Mouse (Mus musculus) CH12.LX (cell line): ENCODE data around the gene Il16. TPM values are rescaled to one million over a fixed set of nuclear protein-coding genes. Genes with fewer than 3 reads are reported as not detected.
A peak's percentile ranks its signal among the peaks of the same experiment; 100 is the strongest.

Experiments used
- DNase-seq: peaks from one replicate; pipeline ENCODE4 v3.0.0-alpha.2; 2013; ENCODE audit errors: extremely low read depth
- H3K27ac ChIP-seq: 2 replicates; pipeline ENCODE4 v1.5.1; 2012; ENCODE audit warnings: low read depth, mild to moderate bottlenecking, control low read depth, moderate library complexity; ENCODE audit not compliant: insufficient read depth
- H3K27me3 ChIP-seq: replicated peaks from 2 replicates; pipeline ENCODE3; 2012; ENCODE audit warnings: inconsistent platforms
- H3K36me3 ChIP-seq, 2 experiments: replicated peaks in 1 of 2; 2 replicates each; pipeline versions ENCODE3 to v1.6.1; 2012; ENCODE audit warnings: inconsistent platforms in 1 of 2, low read length in 1 of 2, mild to moderate bottlenecking in 1 of 2, mixed read lengths in 1 of 2, moderate library complexity in 1 of 2; ENCODE audit not compliant: control insufficient read depth in 1 of 2, insufficient read depth in 1 of 2
- H3K4me1 ChIP-seq, 2 experiments: 2 replicates each; pipeline ENCODE4 v1.6.1; 2012; ENCODE audit warnings: inconsistent platforms in 1 of 2, moderate library complexity in 1 of 2; ENCODE audit not compliant: insufficient read depth in 2 of 2, control insufficient read depth in 1 of 2
- H3K4me2 ChIP-seq: 2 replicates; pipeline ENCODE4 v1.6.1; 2012; ENCODE audit warnings: low read depth, mild to moderate bottlenecking, control low read depth; ENCODE audit not compliant: poor library complexity, insufficient read depth, severe bottlenecking
- H3K4me3 ChIP-seq, 3 experiments: fragments of 150-350 bp in 1 of 3; sonication (generic) in 1 of 3; replicated peaks in 1 of 3; 2 replicates each; pipeline versions ENCODE3 to v1.5.1; 2011 to 2012; ENCODE audit warnings: low read depth in 2 of 3, low read length in 2 of 3, mild to moderate bottlenecking in 2 of 3, moderate library complexity in 2 of 3, control low read depth in 1 of 3, improper control_type of control experiment in 1 of 3, inconsistent platforms in 1 of 3, mixed read lengths in 1 of 3; ENCODE audit not compliant: poor library complexity in 1 of 3
- H3K79me2 ChIP-seq: replicated peaks from 2 replicates; pipeline ENCODE4 v1.6.1; 2012; ENCODE audit warnings: mild to moderate bottlenecking, moderate library complexity; ENCODE audit not compliant: control insufficient read depth, poor library complexity, insufficient read depth, severe bottlenecking; ENCODE audit errors: extremely low read depth
- H3K9ac ChIP-seq: 2 replicates; pipeline ENCODE4 v1.6.1; 2012; ENCODE audit warnings: low read depth, mild to moderate bottlenecking, control low read depth, moderate library complexity; ENCODE audit not compliant: insufficient read depth
- H3K9me3 ChIP-seq: replicated peaks from 2 replicates; pipeline ENCODE3; 2012; ENCODE audit warnings: low read length, inconsistent platforms, mixed read lengths
- BHLHE40 ChIP-seq: IDR thresholded peaks from 2 replicates; pipeline ENCODE4 v1.6.1; 2011; ENCODE audit warnings: mild to moderate bottlenecking, low read depth, low read length, improper control_type of control experiment
- CHD1 ChIP-seq: IDR thresholded peaks from 2 replicates; pipeline ENCODE4 v1.6.1; 2012; ENCODE audit warnings: low read depth, low read length, improper control_type of control experiment, inconsistent platforms
- CHD2 ChIP-seq: IDR thresholded peaks from 2 replicates; pipeline ENCODE4 v1.6.1; 2011; ENCODE audit warnings: low read length, improper control_type of control experiment
- CTCF ChIP-seq, 2 experiments: IDR thresholded peaks in 1 of 2; conservative IDR thresholded peaks in 1 of 2; 2 replicates each; pipeline ENCODE4 v1.5.1; 2011 to 2012; ENCODE audit warnings: low read depth in 2 of 2, low read length in 2 of 2, improper control_type of control experiment in 1 of 2, inconsistent platforms in 1 of 2, mild to moderate bottlenecking in 1 of 2, moderate library complexity in 1 of 2
- ELF1 ChIP-seq: IDR thresholded peaks from 2 replicates; pipeline ENCODE4 v1.6.1; 2014; ENCODE audit warnings: low read depth, mild to moderate bottlenecking, inconsistent platforms, low read length, improper control_type of control experiment
- EP300 ChIP-seq: IDR thresholded peaks from 2 replicates; pipeline ENCODE4 v1.6.1; 2011; ENCODE audit warnings: low read length, improper control_type of control experiment
- ETS1 ChIP-seq: conservative IDR thresholded peaks from 2 replicates; pipeline ENCODE4 v1.6.1; 2012; ENCODE audit warnings: low read depth, mild to moderate bottlenecking, inconsistent platforms, low read length, improper control_type of control experiment, moderate library complexity
- GABPA ChIP-seq: IDR thresholded peaks from 2 replicates; pipeline ENCODE4 v1.6.1; 2012; ENCODE audit warnings: low read depth, low read length, improper control_type of control experiment, inconsistent platforms; ENCODE audit not compliant: insufficient replicate concordance
- IRF4 ChIP-seq: IDR thresholded peaks from 2 replicates; pipeline ENCODE4 v1.6.1; 2014; ENCODE audit warnings: low read depth, mild to moderate bottlenecking, inconsistent platforms, low read length, improper control_type of control experiment
- JUN ChIP-seq: IDR thresholded peaks from 2 replicates; pipeline ENCODE4 v1.6.1; 2011; ENCODE audit warnings: low read depth, mild to moderate bottlenecking, low read length, improper control_type of control experiment, moderate library complexity; ENCODE audit not compliant: insufficient read depth
- MAFK ChIP-seq: IDR thresholded peaks from 2 replicates; pipeline ENCODE4 v1.6.1; 2011; ENCODE audit warnings: low read length, improper control_type of control experiment; ENCODE audit not compliant: insufficient replicate concordance
- MAX ChIP-seq: IDR thresholded peaks from 2 replicates; pipeline ENCODE4 v1.6.1; 2011; ENCODE audit warnings: low read length, improper control_type of control experiment
- MAZ ChIP-seq: IDR thresholded peaks from 2 replicates; pipeline ENCODE4 v1.6.1; 2012; ENCODE audit warnings: low read depth, mild to moderate bottlenecking, inconsistent platforms, low read length, improper control_type of control experiment, moderate library complexity
- MEF2A ChIP-seq: IDR thresholded peaks from 2 replicates; pipeline ENCODE4 v1.6.1; 2014; ENCODE audit warnings: low read depth, mild to moderate bottlenecking, inconsistent platforms, low read length, improper control_type of control experiment, borderline replicate concordance
- MXI1 ChIP-seq: IDR thresholded peaks from 2 replicates; pipeline ENCODE4 v1.6.1; 2011; ENCODE audit warnings: mild to moderate bottlenecking, low read depth, low read length, improper control_type of control experiment
- MYC ChIP-seq: IDR thresholded peaks from 2 replicates; pipeline ENCODE4 v1.6.1; 2011; ENCODE audit warnings: low read depth, mild to moderate bottlenecking, improper control_type of control experiment, low read length
- NELFE ChIP-seq: IDR thresholded peaks from 2 replicates; pipeline ENCODE4 v1.6.1; 2011; ENCODE audit warnings: low read depth, low read length, improper control_type of control experiment
- NRF1 ChIP-seq: IDR thresholded peaks from 2 replicates; pipeline ENCODE4 v1.6.1; 2014; ENCODE audit warnings: low read depth, mild to moderate bottlenecking, inconsistent platforms, low read length, improper control_type of control experiment, moderate library complexity
- POLR2A ChIP-seq: IDR thresholded peaks from 2 replicates; pipeline ENCODE4 v1.6.1; 2011; ENCODE audit warnings: low read depth, mild to moderate bottlenecking, improper control_type of control experiment, low read length
- POLR2AphosphoS2 ChIP-seq: IDR thresholded peaks from 2 replicates; pipeline ENCODE4 v1.6.1; 2011; ENCODE audit warnings: low read depth, low read length, improper control_type of control experiment
- RCOR1 ChIP-seq: conservative IDR thresholded peaks from 2 replicates; pipeline ENCODE4 v1.6.1; 2012; ENCODE audit warnings: low read depth, mild to moderate bottlenecking, inconsistent platforms, low read length, improper control_type of control experiment
- SIN3A ChIP-seq: IDR thresholded peaks from 2 replicates; pipeline ENCODE4 v1.6.1; 2012; ENCODE audit warnings: low read length, improper control_type of control experiment, inconsistent platforms
- SMC3 ChIP-seq: IDR thresholded peaks from 2 replicates; pipeline ENCODE4 v1.6.1; 2011; ENCODE audit warnings: low read depth, low read length, improper control_type of control experiment
- TCF12 ChIP-seq: IDR thresholded peaks from 2 replicates; pipeline ENCODE4 v1.6.1; 2014; ENCODE audit warnings: low read depth, mild to moderate bottlenecking, inconsistent platforms, low read length, improper control_type of control experiment
- UBTF ChIP-seq: IDR thresholded peaks from 2 replicates; pipeline ENCODE4 v1.6.1; 2012; ENCODE audit warnings: low read depth, mild to moderate bottlenecking, inconsistent platforms, low read length, improper control_type of control experiment, moderate library complexity
- USF1 ChIP-seq: IDR thresholded peaks from 2 replicates; pipeline ENCODE4 v1.6.1; 2014; ENCODE audit warnings: low read depth, mild to moderate bottlenecking, inconsistent platforms, low read length, improper control_type of control experiment
- USF2 ChIP-seq: conservative IDR thresholded peaks from 2 replicates; pipeline ENCODE4 v1.6.1; 2011; ENCODE audit warnings: low read depth, low read length, improper control_type of control experiment
- ZMIZ1 ChIP-seq: IDR thresholded peaks from 2 replicates; pipeline ENCODE4 v1.6.1; 2012; ENCODE audit warnings: low read depth, mild to moderate bottlenecking, inconsistent platforms, low read length, improper control_type of control experiment
- ZNF384 ChIP-seq: IDR thresholded peaks from 2 replicates; pipeline ENCODE4 v1.6.1; 2012; ENCODE audit warnings: low read depth, low read length, improper control_type of control experiment, inconsistent platforms
- dilution Hi-C: fragments of 300-500 bp; cut with MboI; formaldehyde crosslinking; loops from 2 replicates; pipeline ENCODE4 v1.14.3; 2020; ENCODE audit warnings: low sequenced_read_pairs; ENCODE audit not compliant: extremely low pct_unique_long_range_greater_than_20kb, extremely low pct_ligation_motif_present
- in situ Hi-C: fragments of 300-500 bp; cut with MboI; formaldehyde crosslinking; loops from 3 replicates; pipeline ENCODE4 v1.14.3; 2019; ENCODE audit warnings: low sequenced_read_pairs, low pct_ligation_motif_present, low pct_unique_long_range_greater_than_20kb, mixed read lengths
- polyA plus RNA-seq: library from polyadenylated mRNA; unstranded; fragments of >175 nt; gene quantifications from 2 replicates; pipeline ENCODE4 v1.2.1, GENCODE M21; 2012; ENCODE audit warnings: low read depth; ENCODE audit not compliant: insufficient read length
- total RNA-seq, 2 experiments: library from RNA; depleted of rRNA; stranded (reverse); fragments of 300-350 nt in 1 of 2; fragments of >200 nt in 1 of 2; gene quantifications; 2 replicates each; pipeline ENCODE4 v1.2.3; 2012 to 2014

Gene Il16
- total and polyA plus RNA-seq, 3 experiments = 39.8 to 62.1 (median 55.5) TPM

DNA sequence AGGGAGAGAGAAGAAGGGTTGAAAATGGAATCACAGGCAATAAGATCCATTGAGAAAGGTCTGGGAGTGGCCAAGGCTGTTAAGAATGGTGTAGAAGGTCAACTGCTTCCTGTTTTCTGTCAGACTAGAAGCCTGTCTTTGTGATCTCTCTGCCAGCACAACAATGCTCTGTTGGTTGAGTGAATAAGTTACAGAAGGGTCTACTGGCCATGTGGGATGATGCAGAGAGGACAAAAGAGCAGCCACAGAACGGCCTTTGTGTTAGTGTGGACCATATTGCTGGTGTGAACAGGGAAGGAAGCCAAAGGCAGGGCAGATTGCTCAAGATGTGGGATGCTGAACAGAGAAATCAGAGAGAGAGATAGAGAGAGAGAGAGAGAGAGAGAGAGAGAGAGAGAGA lies 86.8 kb downstream of the Il16 start:
- dilution Hi-C loops = no loop called here
- peak overlapping the region; percentile 96 for H3K27ac ChIP-seq
- TF ChIP-seq RCOR1 (no peak), IRF4 (no peak), UBTF (no peak), CHD2 (no peak), MAFK (no peak), ZMIZ1 (no peak), POLR2AphosphoS2 (no peak), SIN3A (no peak), BHLHE40 (no peak), ZNF384 (no peak), USF1 (no peak), CTCF (conservative IDR thresholded peaks at IDR 0.05 in 1 of 2, IDR thresholded peaks at IDR 0.05 in 1 of 2; ENCODE audit: low read depth in 2 of 2, low read length in 2 of 2) (no peak)
- DNase-seq = no peak
- H3K4me3 ChIP-seq = no peak overlapping the region
- peaks cover 14% of the 10 kb centered on the region for H3K9me3 ChIP-seq
- in situ Hi-C loops = loop anchor here (25.0 kb wide), 1 partner anchor 229 kb away; the partner anchor contains the start of genes Mesd and Tlnrd1
- H3K36me3 ChIP-seq = peaks cover 0 to 2% of the 10 kb centered on the region in 2 experiments
- no peak overlapping the region; the same call in 1 of the 2 replicates for H3K9ac ChIP-seq
- peaks cover 22 to 69% of the 10 kb centered on the region in 2 experiments for H3K4me1 ChIP-seq
- H3K79me2 ChIP-seq = peaks cover 14% of the 10 kb centered on the region
- no peaks in the 10 kb centered on the region for H3K27me3 ChIP-seq
- H3K4me2 ChIP-seq = peak overlapping the region; percentile 39; the same call in 1 of the 2 replicates

- Histone ChIP-seq H3K9ac (peak overlapping the region; percentile 89), H3K4me3 (peak overlapping the region; percentile 65 to 97 (median 90)), H3K9me3 (peaks cover 11% of the 10 kb centered on the region), H3K4me2 (peak overlapping the region; percentile 95), H3K27me3 (no peaks in the 10 kb centered on the region), H3K79me2 (peaks cover 45% of the 10 kb centered on the region), H3K36me3 (peaks cover 15 to 25% of the 10 kb centered on the region in 2 experiments), H3K4me1 (peaks cover 9 to 51% of the 10 kb centered on the region in 2 experiments), H3K27ac (peak overlapping the region; percentile 99)
- DNase-seq = peak; percentile 90
- in situ Hi-C loops (loop anchor here (25.0 kb wide), 1 partner anchor 232 kb away; the partner anchor contains the start of genes Mesd and Tlnrd1), dilution Hi-C loops (no loop called here)
- TF ChIP-seq ETS1 (peak; percentile 99), POLR2A (peak; percentile 61), NRF1 (peak; percentile 35; the same call in 1 of the 2 replicates), IRF4 (peak; percentile 99), ZMIZ1 (peak; percentile 70; the same call in 1 of the 2 replicates), TCF12 (peak; percentile 99), SMC3 (no peak), USF2 (no peak), UBTF (no peak), GABPA (no peak), BHLHE40 (peak; percentile 95), EP300 (peak; percentile 98), MYC (peak; percentile 84), ELF1 (peak; percentile 86), USF1 (no peak), MAFK (peak; percentile 84), MXI1 (peak; percentile 90), JUN (peak; percentile 75), NELFE (peak; percentile 73), CHD2 (peak; percentile 86), MEF2A (peak; percentile 94), SIN3A (peak; percentile 99), MAZ (peak; percentile 84; the same call in 1 of the 2 replicates), MAX (peak; percentile 88), ZNF384 (no peak), CHD1 (peak; percentile 84; the same call in 1 of the 2 replicates)
These were observed 90.4 kb downstream of the Il16 start for GRCm38 (mm10) chr7:83654938-83655630.
